8 mouse cellular contexts compared by ENCODE assay signal in genomic region chr17:73302104-73302503, GRCm38 (mm10).
DNase-seq lines count a peak whose midpoint lies in the region; ATAC-seq and TF ChIP-seq lines count a peak whose summit lies in the region.

No protein-coding gene starts in this region.

- H3K9me3 ChIP-seq in limb, embryonic 10.5 days (replicated peaks): no peaks in the 10 kb centered on the region
- H3K9me3 ChIP-seq in midbrain, embryonic 14.5 days (ENCODE audit: control insufficient read depth, low read length): no peaks in the 10 kb centered on the region

- peak; percentile 62; the same call in 1 of the 2 replicates for ATAC-seq in midbrain, embryonic 14.5 days (ENCODE audit: low FRiP score, low TSS enrichment)

- intact Hi-C loops in heart, adult 2 months (cut with DNase I): no loop called here

- DNase-seq in 3134 (ENCODE audit: extremely low read depth, insufficient read length, low spot score): peak; percentile 61
- peak; percentile 85 for DNase-seq in adrenal gland, postnatal 10 days
- DNase-seq in embryo, embryonic 9.5 days (ENCODE audit: extremely low spot score): peak; percentile 79
- DNase-seq in heart, adult 2 months: peak; percentile 75 to 76
- DNase-seq in kidney, adult 18-20 months: peak; percentile 77
- DNase-seq in limb, embryonic 10.5 days (ENCODE audit: low spot score): peak; percentile 87
- peak; percentile 92 for DNase-seq in midbrain, embryonic 14.5 days

- no peaks in the 10 kb centered on the region for H3K4me1 ChIP-seq in heart, adult 2 months (ENCODE audit: control insufficient read depth, insufficient read depth, low read length)
- H3K4me1 ChIP-seq in limb, embryonic 10.5 days: peaks cover 7% of the 10 kb centered on the region
- no peaks in the 10 kb centered on the region for H3K4me1 ChIP-seq in midbrain, embryonic 14.5 days (ENCODE audit: control insufficient read depth, insufficient read depth, low read length)
- no peaks in the 10 kb centered on the region for H3K4me1 ChIP-seq in small intestine, adult 2 months (ENCODE audit: control insufficient read depth, insufficient read depth, insufficient read length, low read length)

- no peak overlapping the region for H3K9ac ChIP-seq in heart, adult 2 months (ENCODE audit: low read depth, low read length)
- H3K9ac ChIP-seq in midbrain, embryonic 14.5 days (replicated peaks; ENCODE audit: low read length): no peak overlapping the region

- WGBS in heart, adult 2 months: 5% methylated on average over 10 of the region's 10 CpGs
- 7% methylated on average over 10 of the region's 10 CpGs for WGBS in limb, embryonic 10.5 days
- WGBS in midbrain, embryonic 14.5 days: 7% methylated on average over 10 of the region's 10 CpGs
- WGBS in small intestine, adult 2 months: 4% methylated on average over 10 of the region's 10 CpGs

- H3K27ac ChIP-seq in heart, adult 2 months: no peak overlapping the region
- H3K27ac ChIP-seq in limb, embryonic 10.5 days: no peak overlapping the region
- H3K27ac ChIP-seq in midbrain, embryonic 14.5 days (replicated peaks; ENCODE audit: low read depth, low read length): no peak overlapping the region
- no peak overlapping the region for H3K27ac ChIP-seq in small intestine, adult 2 months (ENCODE audit: insufficient read depth, low read depth, low read length)

- peak overlapping the region; percentile 15; the same call in 1 of the 2 replicates for H3K4me2 ChIP-seq in midbrain, embryonic 14.5 days (ENCODE audit: low read length)

- TF ChIP-seq EP300 in heart, adult 2 months (IDR thresholded peaks at IDR 0.05; ENCODE audit: insufficient read depth, low read depth, low read length): peak; percentile 82; the same call in 1 of the 2 replicates

- no peak overlapping the region for H3K4me3 ChIP-seq in heart, adult 2 months
- no peak overlapping the region for H3K4me3 ChIP-seq in limb, embryonic 10.5 days
- no peak overlapping the region for H3K4me3 ChIP-seq in midbrain, embryonic 14.5 days (replicated peaks; ENCODE audit: low read depth, low read length)
- H3K4me3 ChIP-seq in small intestine, adult 2 months (ENCODE audit: low read depth, low read length): no peak overlapping the region

- H3K27me3 ChIP-seq in heart, adult 2 months (ENCODE audit: control insufficient read depth, insufficient read depth, low read length): no peaks in the 10 kb centered on the region; the same call in 1 of the 2 replicates
- peaks cover 29% of the 10 kb centered on the region for H3K27me3 ChIP-seq in limb, embryonic 10.5 days (ENCODE audit: low read depth, poor library complexity, severe bottlenecking)
- no peaks in the 10 kb centered on the region for H3K27me3 ChIP-seq in midbrain, embryonic 14.5 days (ENCODE audit: control insufficient read depth, insufficient read depth, low read length)
- no peaks in the 10 kb centered on the region for H3K27me3 ChIP-seq in small intestine, adult 2 months (ENCODE audit: control insufficient read depth, insufficient read depth, low read length)

- no peak for TF ChIP-seq POLR2A in heart, adult 2 months (IDR thresholded peaks at IDR 0.05; ENCODE audit: insufficient read depth, low read depth, low read length)
- TF ChIP-seq POLR2A in small intestine, adult 2 months (IDR thresholded peaks at IDR 0.05; ENCODE audit: low read depth, low read length): no peak

- no peaks in the 10 kb centered on the region for H3K79me2 ChIP-seq in heart, adult 2 months (replicated peaks; ENCODE audit: control insufficient read depth, insufficient read depth, low read length)

- TF ChIP-seq CTCF in heart, adult 2 months (IDR thresholded peaks at IDR 0.05): peak; percentile 90
- peak; percentile 97 for TF ChIP-seq CTCF in small intestine, adult 2 months (IDR thresholded peaks at IDR 0.05; ENCODE audit: extremely low read depth, insufficient read length, insufficient replicate concordance, low read depth, low read length)

- H3K36me3 ChIP-seq in heart, adult 2 months (ENCODE audit: control insufficient read depth, insufficient read depth, low read length): no peaks in the 10 kb centered on the region
- H3K36me3 ChIP-seq in limb, embryonic 10.5 days: no peaks in the 10 kb centered on the region
- H3K36me3 ChIP-seq in midbrain, embryonic 14.5 days (ENCODE audit: control insufficient read depth, insufficient read depth, low read length): no peaks in the 10 kb centered on the region
- no peaks in the 10 kb centered on the region for H3K36me3 ChIP-seq in small intestine, adult 2 months (ENCODE audit: control insufficient read depth, insufficient read depth, low read length)
